Mouse (Mus musculus): ENCODE measurements around the gene Ero1lb.
A peak's percentile ranks its signal among the peaks of the same experiment; 100 is the strongest.
"Not testable (repeated sequence)": the region's sequence is repeated elsewhere in the genome, so short reads cannot be mapped to it uniquely, and the experiment has no call there.

Ero1lb gene

DNA sequence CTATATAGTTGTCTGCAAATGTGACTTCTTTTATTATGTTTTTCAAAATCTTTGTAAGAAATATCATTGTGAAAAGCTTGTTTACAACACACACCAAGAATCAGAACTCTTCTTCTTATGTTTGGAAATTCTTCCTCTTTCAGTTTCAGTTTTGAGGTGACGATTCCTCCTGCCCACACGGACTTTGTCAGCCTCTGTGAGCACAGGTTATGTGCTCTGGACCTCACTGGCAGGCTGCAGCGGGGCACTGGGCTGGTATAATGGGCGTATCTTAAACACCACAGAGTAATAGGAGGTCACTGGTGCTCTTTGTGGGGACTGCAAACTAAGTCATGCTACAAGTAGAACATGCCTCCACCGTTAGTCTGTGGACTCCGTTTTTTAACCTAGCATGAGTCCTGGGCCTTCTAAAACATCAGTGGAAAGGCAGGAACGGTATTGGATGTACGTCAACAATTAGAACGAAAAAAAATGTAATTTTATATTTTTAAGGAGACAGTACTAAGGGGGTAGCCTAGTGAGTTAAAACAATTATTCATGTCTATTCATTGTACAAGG, 9.4 kb downstream of the Ero1lb start:
- no peak for DNase-seq (ENCODE audit: inconsistent ontology term)

DNA sequence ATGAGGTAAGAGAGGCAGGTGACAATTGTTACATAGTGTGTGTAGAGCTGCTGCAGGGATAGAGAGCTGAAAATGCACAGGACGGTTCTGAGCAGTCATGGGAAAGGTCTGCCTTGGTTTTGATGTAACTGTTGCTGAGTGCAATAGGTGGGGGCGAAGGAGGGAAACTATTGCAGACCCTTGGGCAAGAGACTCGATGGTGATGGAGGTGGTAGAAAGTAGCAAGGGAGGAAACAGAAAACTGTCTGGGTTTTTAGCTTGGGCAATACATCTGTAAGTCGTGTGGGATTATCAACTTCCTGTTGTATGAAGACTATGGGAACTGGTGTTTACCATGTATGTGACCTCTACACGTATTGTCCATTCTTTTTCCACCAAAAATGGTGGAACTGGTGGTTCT, 12.5 kb downstream of the Ero1lb start:
- no peak for DNase-seq (ENCODE audit: inconsistent ontology term)

DNA sequence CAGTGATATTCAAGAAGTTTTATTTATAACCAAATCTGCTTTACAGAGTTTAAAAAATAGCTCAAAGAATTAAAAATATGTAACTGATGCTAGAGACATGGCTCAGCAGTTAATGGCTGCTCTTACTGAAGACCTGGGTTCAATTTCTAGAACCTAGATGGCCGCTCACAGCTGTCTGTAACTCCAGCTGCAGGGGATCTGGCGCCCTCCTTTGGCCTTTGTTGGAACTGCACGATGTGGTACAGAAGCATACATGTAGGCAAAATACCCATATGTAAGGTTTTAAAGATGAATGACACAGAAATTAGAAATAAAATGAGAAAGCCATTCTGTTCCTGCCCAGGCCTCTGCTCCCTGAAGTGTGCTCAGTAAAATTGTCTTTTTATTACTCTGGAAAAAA, 23.3 kb downstream of the Ero1lb start:
- DNase-seq (ENCODE audit: inconsistent ontology term): peak; percentile 9

DNA sequence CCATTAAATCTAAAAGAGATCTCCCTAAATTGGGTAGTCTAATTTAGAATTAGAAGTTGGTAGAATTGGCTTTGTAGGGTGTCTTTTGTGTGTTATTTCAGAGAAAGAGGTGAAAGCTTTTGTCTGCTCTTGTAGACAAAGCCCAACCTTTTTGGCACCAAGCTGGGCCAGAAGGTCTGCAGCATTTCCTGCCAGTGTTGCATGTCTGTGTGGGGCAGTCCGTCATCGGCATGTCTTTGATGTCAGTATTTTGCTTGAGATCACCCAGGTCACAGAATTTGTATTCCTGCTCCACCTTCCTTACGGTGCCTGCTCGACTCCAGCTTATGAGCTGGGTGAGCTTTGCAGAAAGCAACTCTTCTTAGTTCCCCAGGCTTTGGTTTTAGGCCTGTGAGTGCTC, 31.4 kb downstream of the Ero1lb start:
- not testable (repeated sequence) for DNase-seq (ENCODE audit: inconsistent ontology term)

DNA sequence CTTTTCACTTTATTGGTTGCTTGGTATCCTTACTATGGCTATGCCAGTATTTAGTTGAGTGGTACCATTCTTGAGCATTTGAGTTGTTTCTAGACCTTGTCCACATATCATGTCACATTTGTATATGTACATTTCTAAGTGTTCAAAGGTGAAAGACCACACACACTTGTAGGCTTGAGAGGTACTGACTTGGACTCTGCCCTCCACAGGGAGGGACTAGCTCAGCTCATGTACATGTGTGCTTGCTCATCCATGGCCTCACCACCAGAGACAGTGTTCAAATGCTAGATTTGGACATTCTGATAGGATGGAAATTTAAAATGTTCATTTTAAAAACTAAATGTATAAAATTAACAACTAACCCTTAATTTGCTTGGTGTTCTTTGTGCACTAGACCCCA, 44.5 kb downstream of the Ero1lb start:
- not testable (repeated sequence) for DNase-seq (ENCODE audit: inconsistent ontology term)

DNA sequence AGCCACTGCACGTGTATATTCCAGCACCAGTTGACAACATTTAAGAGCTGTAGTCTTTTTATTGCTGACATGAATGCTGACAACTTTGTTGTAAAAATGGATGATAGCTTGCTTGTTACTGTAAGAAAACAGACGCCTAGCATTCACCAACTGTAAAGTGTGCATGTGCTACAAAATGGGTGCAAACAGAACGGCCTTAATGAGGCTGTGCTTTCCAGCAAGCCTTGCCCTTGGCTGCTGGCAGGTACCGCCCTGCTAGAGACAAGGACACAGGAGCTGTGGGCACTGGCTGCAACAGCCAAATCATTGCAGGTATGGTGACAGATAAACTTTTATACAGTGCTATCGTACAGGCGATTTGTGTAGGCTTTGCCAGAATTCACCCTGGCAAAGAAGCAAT, 48.4 kb downstream of the Ero1lb start:
- DNase-seq (ENCODE audit: inconsistent ontology term): not testable (repeated sequence)

DNA sequence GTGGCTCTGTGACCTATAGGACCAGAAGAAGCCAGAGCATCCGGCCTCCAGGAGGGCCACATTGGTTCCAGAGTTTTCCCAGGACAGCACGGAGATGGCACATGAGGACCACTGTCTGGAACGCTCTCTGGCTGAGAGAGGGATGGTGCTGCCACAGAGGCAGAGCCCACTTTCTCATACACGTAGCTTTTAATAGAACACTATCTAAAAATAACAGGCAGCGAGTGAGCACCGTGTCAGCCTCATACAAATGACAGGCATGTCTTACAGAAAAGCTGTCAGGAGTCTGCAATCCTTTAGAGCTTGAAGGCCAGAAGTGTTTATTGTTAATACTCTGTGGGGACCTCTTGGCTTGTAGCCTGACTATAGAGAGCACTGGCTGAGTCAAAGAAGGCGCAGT, 48.9 kb downstream of the Ero1lb start:
- not testable (repeated sequence) for DNase-seq (ENCODE audit: inconsistent ontology term)

DNA sequence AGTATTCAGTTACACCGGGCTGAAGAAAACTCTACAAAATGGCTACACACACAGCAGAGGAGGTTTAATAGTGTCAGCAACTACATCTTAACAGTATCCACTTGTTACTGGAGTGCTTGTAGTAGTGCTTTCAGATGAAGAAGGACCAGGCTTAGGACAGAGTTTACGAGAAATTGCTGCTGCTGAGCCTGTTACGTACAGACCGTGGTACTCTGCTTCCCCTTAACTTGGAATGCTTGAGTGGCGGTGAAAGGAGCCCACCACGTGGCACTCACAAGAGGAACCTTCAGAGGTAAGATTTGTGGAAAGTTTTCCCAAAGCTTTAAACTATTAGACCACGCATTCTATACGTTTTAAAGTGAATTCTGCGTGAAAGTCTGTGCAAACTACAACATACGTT, 49.3 kb downstream of the Ero1lb start:
- not testable (repeated sequence) for DNase-seq (ENCODE audit: inconsistent ontology term)

DNA sequence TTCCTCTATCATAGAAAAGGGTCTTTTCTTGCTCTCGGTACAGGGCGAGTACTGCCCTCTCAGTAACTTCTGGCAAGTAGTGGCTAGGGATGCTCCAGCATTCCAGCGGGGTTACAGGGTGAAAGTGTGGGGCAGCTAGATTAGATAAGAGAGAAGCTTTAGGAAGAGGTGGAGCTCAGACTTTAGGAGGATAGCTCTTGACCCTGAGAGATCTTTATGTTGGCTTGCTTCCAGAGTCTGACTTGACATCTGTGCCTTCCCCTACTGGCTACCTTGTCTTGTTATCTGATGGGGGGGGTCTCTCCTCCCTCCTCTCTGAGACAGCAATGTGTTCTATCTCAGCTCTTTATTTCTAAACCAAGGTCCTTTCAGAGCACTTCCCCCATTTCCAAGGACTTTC, 50.8 kb downstream of the Ero1lb start:
- not testable (repeated sequence) for DNase-seq (ENCODE audit: inconsistent ontology term)

DNA sequence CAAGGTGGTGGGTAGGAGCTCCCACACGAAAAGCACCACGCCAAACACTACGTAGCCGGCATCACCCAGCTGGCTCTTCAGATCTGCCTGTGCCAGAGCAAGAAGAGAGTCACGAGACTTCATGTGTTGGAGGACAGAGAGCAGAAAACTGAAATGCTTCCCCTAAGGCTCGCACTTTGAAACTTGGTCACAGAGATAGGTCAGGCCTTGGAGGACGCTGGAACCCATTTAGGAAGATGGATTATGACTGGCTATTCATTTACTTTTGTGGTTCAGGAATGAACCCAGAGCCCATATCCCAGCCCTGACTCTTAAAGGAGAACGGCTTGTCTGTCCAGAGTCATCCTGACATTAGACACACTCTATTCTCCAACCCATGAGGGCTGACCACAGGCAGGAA, 54.1 kb downstream of the Ero1lb start:
- not testable (repeated sequence) for DNase-seq (ENCODE audit: inconsistent ontology term)

DNA sequence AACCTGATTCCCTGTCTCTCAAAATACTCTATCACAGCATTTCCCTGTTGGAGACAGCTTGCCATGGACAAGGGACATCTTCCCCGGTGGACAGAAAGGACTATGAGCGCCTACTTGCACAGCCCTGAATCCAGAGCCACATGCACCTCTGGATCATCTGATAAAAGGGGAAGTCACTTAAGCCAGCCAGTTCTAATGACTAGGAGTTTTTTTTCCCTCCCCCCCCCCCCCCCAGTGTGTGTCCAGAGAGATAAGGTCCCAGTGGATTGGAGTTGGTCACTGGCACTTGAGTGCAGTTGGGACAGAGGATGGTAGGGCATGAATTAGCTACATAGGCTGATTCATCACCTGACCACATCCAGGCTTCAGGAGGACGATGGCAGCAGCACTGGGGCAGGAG, 60.4 kb downstream of the Ero1lb start:
- not testable (repeated sequence) for DNase-seq (ENCODE audit: inconsistent ontology term)

DNA sequence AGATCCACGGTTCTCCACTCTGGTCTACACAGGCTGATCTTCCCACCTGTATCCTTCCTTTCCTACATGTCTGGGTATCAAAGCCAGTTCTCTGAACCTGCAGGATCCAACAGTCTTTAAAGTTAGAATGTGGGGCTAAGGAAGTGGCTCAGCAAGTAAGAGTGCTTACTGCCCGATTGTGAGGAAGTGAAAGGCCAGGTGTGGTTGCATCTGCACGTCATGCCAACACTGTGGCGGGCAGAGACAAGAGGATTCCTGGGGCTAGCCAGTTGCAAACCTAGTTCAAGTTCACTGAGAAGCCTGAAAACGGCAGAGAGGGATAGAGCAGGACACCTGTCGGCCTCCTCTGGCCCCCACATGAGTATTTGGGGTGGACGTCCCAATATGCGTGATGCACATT, 62.1 kb downstream of the Ero1lb start:
- DNase-seq (ENCODE audit: inconsistent ontology term): not testable (repeated sequence)

DNA sequence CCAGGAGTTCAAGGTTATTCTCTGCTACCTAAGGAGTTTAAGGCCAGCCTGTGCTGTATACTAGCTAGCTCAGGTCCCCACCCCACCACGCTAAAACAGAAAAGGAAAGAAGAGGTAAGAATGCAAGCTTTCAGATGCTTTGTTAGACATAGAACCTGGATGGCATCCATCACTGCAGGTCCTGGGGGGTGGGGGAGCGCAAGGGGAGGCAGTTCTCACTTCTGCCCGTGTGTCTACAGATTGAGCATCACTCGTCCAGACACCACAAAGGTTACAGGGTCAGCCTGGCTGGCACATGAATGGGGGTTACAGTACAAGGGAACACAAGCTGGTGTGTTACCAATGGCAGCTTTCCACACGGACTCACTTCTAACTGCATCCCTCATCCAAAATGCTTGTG, 62.5 kb downstream of the Ero1lb start:
- DNase-seq (ENCODE audit: inconsistent ontology term): not testable (repeated sequence)

DNA sequence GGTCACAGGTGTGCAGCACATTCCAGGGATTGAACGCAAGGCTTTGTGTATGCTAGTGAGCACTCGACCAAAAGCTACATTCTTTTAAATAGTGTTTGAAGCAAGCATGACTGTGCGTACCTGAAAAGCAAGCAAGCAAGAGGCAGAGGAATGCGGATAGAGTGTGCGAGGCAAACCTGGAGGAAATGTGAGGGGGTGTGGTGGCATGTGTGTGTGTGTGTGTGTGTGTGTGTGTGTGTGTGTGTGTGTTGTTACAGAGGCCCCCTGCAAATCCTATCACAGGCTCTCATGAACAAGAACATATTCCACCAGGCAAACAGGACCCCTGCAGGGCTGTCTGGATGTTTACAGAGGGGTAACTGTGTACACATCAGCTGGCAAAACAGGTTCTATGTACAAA, 64.6 kb downstream of the Ero1lb start:
- DNase-seq (ENCODE audit: inconsistent ontology term): not testable (repeated sequence)

DNA sequence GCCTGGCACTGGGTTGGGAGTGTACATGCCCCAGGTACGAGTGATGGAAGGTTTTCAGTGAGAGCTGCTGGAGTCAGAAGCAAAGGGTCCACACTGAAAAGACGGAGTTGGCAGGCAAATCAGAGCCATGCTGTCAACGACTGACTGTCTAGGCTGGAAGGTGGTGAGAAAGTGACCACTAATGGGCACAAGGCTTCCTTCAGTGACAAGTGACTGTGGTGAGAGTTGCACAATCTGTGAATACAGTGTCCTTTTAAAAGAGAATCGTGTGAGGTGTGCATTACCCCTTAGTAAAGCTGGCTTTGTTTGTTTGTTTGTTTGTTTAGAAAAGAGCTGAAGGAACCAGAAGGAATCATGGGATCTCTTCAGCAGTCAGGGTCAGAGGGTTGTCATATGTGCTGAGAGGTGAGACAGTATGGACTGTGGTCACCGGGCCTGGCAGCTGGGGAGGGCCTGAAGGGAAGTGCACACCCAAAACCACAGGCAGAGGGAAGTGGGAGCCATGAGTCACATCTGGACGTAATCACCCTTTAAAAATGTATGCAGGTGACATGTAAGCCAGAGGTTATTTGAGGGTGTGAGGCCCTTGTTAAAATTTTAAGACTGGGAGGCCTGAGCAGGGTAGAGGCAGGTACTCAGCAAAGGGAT, 69.4 kb downstream of the Ero1lb start:
- DNase-seq (ENCODE audit: inconsistent ontology term): not testable (repeated sequence)

DNA sequence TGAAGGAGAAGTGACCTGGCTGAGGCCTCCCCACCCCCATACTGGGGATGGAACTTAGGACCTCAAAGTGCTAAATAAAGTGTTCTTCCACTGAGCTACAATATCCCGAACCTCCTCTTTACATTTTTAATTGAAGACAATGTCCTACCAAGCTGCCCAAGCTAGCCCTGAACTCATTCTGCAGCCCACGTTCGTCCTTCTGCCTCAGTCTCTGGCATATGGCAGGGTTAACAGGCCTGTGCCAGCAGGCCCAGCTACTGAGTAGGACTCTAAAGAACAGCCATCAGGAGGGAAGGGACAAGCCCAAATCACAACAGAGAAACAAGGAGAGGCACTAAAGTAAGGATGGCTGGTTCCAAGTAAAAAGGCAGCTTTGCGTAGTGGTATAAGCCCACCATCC, 77.1 kb downstream of the Ero1lb start:
- DNase-seq (ENCODE audit: inconsistent ontology term): not testable (repeated sequence)

DNA sequence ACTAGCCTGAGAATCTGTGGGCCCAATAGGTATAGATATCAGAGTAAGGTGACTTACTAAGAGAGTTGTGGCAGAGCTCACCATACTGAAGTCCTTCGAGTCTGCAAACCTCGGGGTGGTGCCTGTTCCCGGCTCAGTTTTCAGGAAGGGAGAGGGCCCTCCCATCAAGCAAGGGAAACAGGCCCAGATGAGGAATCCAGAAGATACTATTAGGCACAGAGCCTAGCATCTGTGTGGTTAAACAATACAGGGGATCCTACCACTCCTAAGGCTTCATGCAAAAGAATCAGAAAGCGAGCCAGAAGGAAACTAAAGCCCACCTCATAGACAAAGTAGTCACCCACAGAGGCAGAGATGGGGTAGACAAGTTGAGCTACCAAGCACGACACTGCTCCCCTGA, 81.0 kb downstream of the Ero1lb start:
- DNase-seq (ENCODE audit: inconsistent ontology term): not testable (repeated sequence)

DNA sequence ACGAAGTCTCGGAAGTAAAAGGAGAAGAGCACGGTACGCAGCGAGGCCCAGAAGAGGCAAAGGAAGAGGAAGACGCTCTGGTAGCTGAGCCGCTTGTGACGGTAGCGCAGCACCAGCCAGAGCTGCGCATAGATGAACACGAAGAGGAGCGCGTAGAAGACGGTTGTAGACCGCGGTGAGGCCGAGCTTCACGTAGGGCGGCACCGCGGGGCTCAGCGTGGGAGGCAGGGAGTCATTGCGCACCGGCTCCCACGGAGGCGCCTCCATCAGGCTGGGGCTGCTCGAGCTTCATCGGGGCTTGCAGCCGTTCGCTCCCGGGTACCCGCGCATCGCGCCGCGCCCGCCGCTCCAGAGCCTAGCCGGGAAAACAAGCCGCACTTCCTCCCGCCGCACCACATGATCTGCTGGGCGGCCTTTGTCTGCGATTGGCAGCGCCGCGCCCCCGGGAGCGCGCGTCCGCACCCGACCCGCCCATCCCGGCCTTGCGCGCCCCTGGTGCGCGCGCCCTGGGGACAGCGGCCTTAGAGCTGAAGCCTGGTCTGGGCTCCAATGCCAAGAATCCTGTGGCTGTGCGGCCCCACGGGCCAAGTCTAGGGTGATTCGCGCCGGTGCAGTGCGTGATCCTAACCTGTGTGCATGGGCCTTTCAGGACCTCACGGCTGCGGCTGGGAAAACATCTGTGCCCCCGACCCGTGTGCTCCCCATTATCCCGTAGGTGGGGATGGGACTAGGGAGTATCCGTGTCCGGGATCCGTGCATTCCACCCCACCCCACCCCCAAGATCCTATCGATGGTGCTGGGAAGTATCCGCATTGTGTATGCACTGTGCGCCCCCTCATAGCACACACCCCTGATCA, 84.6 kb downstream of the Ero1lb start:
- DNase-seq (ENCODE audit: inconsistent ontology term): peak; percentile 73

DNA sequence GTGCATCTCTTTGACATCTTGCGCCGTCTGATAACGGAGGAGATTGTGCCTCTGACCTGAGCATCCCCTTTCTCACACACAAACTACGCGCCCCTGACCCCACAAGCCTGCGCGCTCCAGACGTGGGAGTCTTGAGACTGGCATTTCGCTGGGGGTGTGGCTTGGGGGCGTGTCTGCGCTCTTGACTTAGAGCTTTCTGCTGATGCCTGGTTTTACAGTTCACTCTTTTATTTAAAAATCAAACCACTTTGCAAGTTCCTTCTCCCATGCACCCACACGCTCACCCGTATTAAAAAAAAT, 85.2 kb downstream of the Ero1lb start:
- DNase-seq (ENCODE audit: inconsistent ontology term): peak; percentile 56
